Mouse (Mus musculus) MEL (cell line): ENCODE measurements around the gene Ddost. TPM values are rescaled to one million over a fixed set of nuclear protein-coding genes. Genes with fewer than 3 reads are reported as not detected.

Source experiments
- DNase-seq: peaks from one replicate; pipeline ENCODE4 v3.0.0; 2011; ENCODE audit warnings: low read depth, low spot score
- H3K27ac ChIP-seq: 2 replicates; pipeline ENCODE4 v1.5.1; 2012; ENCODE audit warnings: low read depth, mild to moderate bottlenecking, control low read depth, low read length, moderate library complexity; ENCODE audit not compliant: control insufficient read depth
- H3K27me3 ChIP-seq, 2 experiments: fragments of 150-350 bp in 1 of 2; sonication (generic) in 1 of 2; 2 replicates each; pipeline ENCODE4 v1.6.1; 2012; ENCODE audit warnings: low read length in 2 of 2, mild to moderate bottlenecking in 2 of 2, improper control_type of control experiment in 1 of 2, moderate library complexity in 1 of 2; ENCODE audit not compliant: insufficient read depth in 2 of 2, control insufficient read depth in 1 of 2
- H3K36me3 ChIP-seq, 2 experiments: 2 replicates each; pipeline ENCODE4 v1.6.1; 2012 to 2014; ENCODE audit warnings: low read length in 2 of 2, improper control_type of control experiment in 1 of 2, inconsistent platforms in 1 of 2, mild to moderate bottlenecking in 1 of 2; ENCODE audit not compliant: insufficient read depth in 2 of 2, control insufficient read depth in 1 of 2
- H3K4me1 ChIP-seq, 2 experiments: fragments of 150-350 bp in 1 of 2; sonication (generic) in 1 of 2; 2 replicates each; pipeline ENCODE4 v1.6.1; 2012; ENCODE audit warnings: low read length in 2 of 2, improper control_type of control experiment in 1 of 2, mild to moderate bottlenecking in 1 of 2; ENCODE audit not compliant: insufficient read depth in 2 of 2, control insufficient read depth in 1 of 2
- H3K4me3 ChIP-seq, 2 experiments: fragments of 150-350 bp in 1 of 2; sonication (generic) in 1 of 2; 2 replicates each; pipeline ENCODE4 v1.5.1; 2012; ENCODE audit warnings: low read depth in 2 of 2, low read length in 2 of 2, mild to moderate bottlenecking in 2 of 2, moderate library complexity in 2 of 2, control low read depth in 1 of 2, improper control_type of control experiment in 1 of 2; ENCODE audit not compliant: control insufficient read depth in 1 of 2, insufficient read depth in 1 of 2
- H3K79me2 ChIP-seq: 2 replicates; pipeline ENCODE4 v1.6.1; 2012; ENCODE audit warnings: mild to moderate bottlenecking, low read length, moderate library complexity; ENCODE audit not compliant: control insufficient read depth, poor library complexity, insufficient read depth
- H3K9ac ChIP-seq: 2 replicates; pipeline ENCODE4 v1.6.1; 2012; ENCODE audit warnings: low read depth, mild to moderate bottlenecking, control low read depth, low read length, moderate library complexity; ENCODE audit not compliant: control insufficient read depth, poor library complexity, severe bottlenecking
- H3K9me3 ChIP-seq: fragments of 150-350 bp; sonication (generic); replicated peaks from 2 replicates; pipeline ENCODE4 v1.6.1; 2012; ENCODE audit warnings: mild to moderate bottlenecking, low read length, improper control_type of control experiment, moderate library complexity; ENCODE audit not compliant: insufficient read depth
- BHLHE40 ChIP-seq: IDR thresholded peaks from 2 replicates; pipeline ENCODE4 v1.6.1; 2012; ENCODE audit warnings: low read depth, mild to moderate bottlenecking, inconsistent platforms, low read length, improper control_type of control experiment, borderline replicate concordance
- CHD1 ChIP-seq: IDR thresholded peaks from 2 replicates; pipeline ENCODE4 v1.6.1; 2012; ENCODE audit warnings: low read depth, mild to moderate bottlenecking, inconsistent platforms, low read length, improper control_type of control experiment
- CHD2 ChIP-seq: IDR thresholded peaks from 2 replicates; pipeline ENCODE4 v1.6.1; 2011; ENCODE audit warnings: low read length, improper control_type of control experiment
- CTCF ChIP-seq, 3 experiments: IDR thresholded peaks in 2 of 3; conservative IDR thresholded peaks in 1 of 3; 2 replicates each; pipeline ENCODE4 v1.5.1; 2011 to 2012; ENCODE audit warnings: low read length in 3 of 3, low read depth in 2 of 3, mild to moderate bottlenecking in 2 of 3, improper control_type of control experiment in 1 of 3, inconsistent platforms in 1 of 3, mixed read lengths in 1 of 3, moderate library complexity in 1 of 3; ENCODE audit not compliant: control insufficient read depth in 1 of 3, insufficient read depth in 1 of 3, poor library complexity in 1 of 3, severe bottlenecking in 1 of 3
- E2F4 ChIP-seq: IDR thresholded peaks from 2 replicates; pipeline ENCODE4 v1.6.1; 2011; ENCODE audit warnings: low read depth, low read length, improper control_type of control experiment, borderline replicate concordance
- ELF1 ChIP-seq: IDR thresholded peaks from 2 replicates; pipeline ENCODE4 v1.6.1; 2014; ENCODE audit warnings: low read depth, mild to moderate bottlenecking, inconsistent platforms, low read length, improper control_type of control experiment, moderate library complexity
- EP300 ChIP-seq, 2 experiments: IDR thresholded peaks; 2 replicates each; pipeline ENCODE4 v1.6.1; 2011; ENCODE audit warnings: improper control_type of control experiment in 2 of 2, low read length in 2 of 2, low read depth in 1 of 2, mild to moderate bottlenecking in 1 of 2
- ETS1 ChIP-seq: IDR thresholded peaks from 2 replicates; pipeline ENCODE4 v1.6.1; 2012; ENCODE audit warnings: low read depth, mild to moderate bottlenecking, inconsistent platforms, low read length, improper control_type of control experiment, moderate library complexity
- GABPA ChIP-seq: IDR thresholded peaks from 2 replicates; pipeline ENCODE4 v1.6.1; 2012; ENCODE audit warnings: low read depth, mild to moderate bottlenecking, inconsistent platforms, low read length, improper control_type of control experiment, moderate library complexity
- HCFC1 ChIP-seq: IDR thresholded peaks from 2 replicates; pipeline ENCODE4 v1.6.1; 2012; ENCODE audit warnings: low read depth, mild to moderate bottlenecking, inconsistent platforms, low read length, improper control_type of control experiment, moderate library complexity
- JUND ChIP-seq: IDR thresholded peaks from 2 replicates; pipeline ENCODE4 v1.6.1; 2011; ENCODE audit warnings: low read depth, mild to moderate bottlenecking, improper control_type of control experiment, low read length
- KAT2A ChIP-seq: conservative IDR thresholded peaks from 2 replicates; pipeline ENCODE4 v1.6.1; 2012; ENCODE audit warnings: low read depth, low read length, improper control_type of control experiment, inconsistent platforms
- MAX ChIP-seq: IDR thresholded peaks from 2 replicates; pipeline ENCODE4 v1.6.1; 2011; ENCODE audit warnings: low read length, improper control_type of control experiment
- MXI1 ChIP-seq: IDR thresholded peaks from 2 replicates; pipeline ENCODE4 v1.6.1; 2011; ENCODE audit warnings: mild to moderate bottlenecking, low read depth, low read length, improper control_type of control experiment
- MYC ChIP-seq: IDR thresholded peaks from 2 replicates; pipeline ENCODE4 v1.6.1; 2011; ENCODE audit warnings: low read depth, mild to moderate bottlenecking, low read length, improper control_type of control experiment, moderate library complexity
- NRF1 ChIP-seq: IDR thresholded peaks from 2 replicates; pipeline ENCODE4 v1.6.1; 2014; ENCODE audit warnings: low read depth, mild to moderate bottlenecking, inconsistent platforms, low read length, improper control_type of control experiment, moderate library complexity; ENCODE audit not compliant: poor library complexity, insufficient read depth, severe bottlenecking
- POLR2A ChIP-seq, 2 experiments: IDR thresholded peaks; 2 replicates each; pipeline ENCODE4 v1.6.1; 2011 to 2012; ENCODE audit warnings: low read length in 2 of 2, mild to moderate bottlenecking in 2 of 2, control low read depth in 1 of 2, improper control_type of control experiment in 1 of 2, low read depth in 1 of 2, moderate library complexity in 1 of 2; ENCODE audit not compliant: control insufficient read depth in 1 of 2, insufficient read depth in 1 of 2, poor library complexity in 1 of 2
- POLR2AphosphoS5 ChIP-seq: IDR thresholded peaks from 2 replicates; pipeline ENCODE4 v1.6.1; 2012; ENCODE audit warnings: low read depth, borderline replicate concordance, mild to moderate bottlenecking, inconsistent platforms, low read length, moderate library complexity, mixed read lengths
- RCOR1 ChIP-seq: IDR thresholded peaks from 2 replicates; pipeline ENCODE4 v1.6.1; 2012; ENCODE audit warnings: low read depth, mild to moderate bottlenecking, inconsistent platforms, low read length, improper control_type of control experiment
- SIN3A ChIP-seq: IDR thresholded peaks from 2 replicates; pipeline ENCODE4 v1.6.1; 2012; ENCODE audit warnings: low read length, improper control_type of control experiment, inconsistent platforms
- TAL1 ChIP-seq: IDR thresholded peaks from 2 replicates; pipeline ENCODE4 v1.6.1; 2012; ENCODE audit warnings: mild to moderate bottlenecking, inconsistent platforms, low read length, moderate library complexity, mixed read lengths
- USF2 ChIP-seq, 2 experiments: IDR thresholded peaks; 2 replicates each; pipeline ENCODE4 v1.6.1; 2011 to 2012; ENCODE audit warnings: improper control_type of control experiment in 2 of 2, low read length in 2 of 2, borderline replicate concordance in 1 of 2, inconsistent platforms in 1 of 2, low read depth in 1 of 2, mild to moderate bottlenecking in 1 of 2; ENCODE audit not compliant: insufficient read depth in 1 of 2
- ZMIZ1 ChIP-seq: IDR thresholded peaks from 2 replicates; pipeline ENCODE4 v1.6.1; 2012; ENCODE audit warnings: low read depth, mild to moderate bottlenecking, inconsistent platforms, low read length, improper control_type of control experiment, moderate library complexity
- ZNF384 ChIP-seq: IDR thresholded peaks from 2 replicates; pipeline ENCODE4 v1.6.1; 2012; ENCODE audit warnings: low read depth, mild to moderate bottlenecking, inconsistent platforms, low read length, improper control_type of control experiment
- polyA plus RNA-seq, 2 experiments: library from polyadenylated mRNA; stranded (reverse) in 1 of 2; unstranded in 1 of 2; fragments of >175 nt in 1 of 2; fragments of >200 nt in 1 of 2; gene quantifications; 2 replicates each; pipeline versions ENCODE4 v1.2.1 to v1.2.4; 2012; ENCODE audit warnings: low replicate concordance in 2 of 2, low read depth in 1 of 2; ENCODE audit not compliant: insufficient read length in 2 of 2, insufficient read depth in 1 of 2, missing spikeins in 1 of 2
- total RNA-seq: library from RNA; depleted of rRNA; stranded (reverse); fragments of 300-350 nt; gene quantifications from 2 replicates; pipeline ENCODE4 v1.2.3, GENCODE M21; 2012

The Ddost gene
- total and polyA plus RNA-seq, 3 experiments = 68.9 to 402 (median 283) TPM

DNA sequence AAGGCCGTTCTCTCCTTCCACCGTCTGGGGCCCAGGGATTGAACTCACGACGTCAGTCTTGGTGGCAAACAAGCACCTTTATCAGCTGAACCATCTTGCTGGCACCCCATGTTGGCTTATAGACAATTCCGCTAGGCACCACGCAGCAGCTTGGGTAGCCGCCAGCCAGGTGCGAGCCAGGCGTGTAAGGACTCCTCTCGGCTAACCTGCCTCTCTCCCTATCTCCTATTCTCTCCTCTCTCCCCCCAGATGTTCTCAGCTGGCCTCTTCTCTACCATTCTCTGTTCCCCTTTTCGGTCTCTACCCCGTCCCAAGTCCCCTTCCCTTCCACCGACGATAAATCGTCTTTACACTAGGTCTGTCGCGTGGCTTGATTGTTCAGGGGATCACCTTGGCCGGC, 788 bp upstream of the Ddost start (continued):
- TF ChIP-seq E2F4 = no peak

- peak overlapping the region; percentile 44 for H3K9ac ChIP-seq
- no peaks in the 10 kb centered on the region for H3K27me3 ChIP-seq
- DNase-seq = no peak
- H3K4me3 ChIP-seq = no peak overlapping the region
- TF ChIP-seq RCOR1 (no peak), EP300 (IDR thresholded peaks at IDR 0.05; ENCODE audit: low read depth in 1 of 2, low read length in 2 of 2) (no peak), ZNF384 (no peak), CTCF (IDR thresholded peaks at IDR 0.05 in 2 of 3, conservative IDR thresholded peaks at IDR 0.05 in 1 of 3; ENCODE audit: control insufficient read depth in 1 of 3, insufficient read depth in 1 of 3, low read depth in 2 of 3, low read length in 3 of 3, poor library complexity in 1 of 3, severe bottlenecking in 1 of 3) (no peak), NRF1 (no peak), SIN3A (no peak), GABPA (no peak), POLR2AphosphoS5 (no peak), CHD2 (no peak), E2F4 (no peak), BHLHE40 (no peak), KAT2A (no peak), CHD1 (no peak), JUND (no peak)
- TF ChIP-seq, all 39 proteins: peak for 0
- Histone ChIP-seq H3K36me3 (peaks cover 8 to 20% of the 10 kb centered on the region in 2 experiments), H3K9me3 (no peaks in the 10 kb centered on the region), H3K79me2 (peaks cover 29% of the 10 kb centered on the region), H3K27ac (peak overlapping the region; percentile 87), H3K4me1 (peaks cover 9 to 30% of the 10 kb centered on the region in 2 experiments; a peak in 3 of 4 replicates)
Measured at GRCm38 (mm10) chr4:138307025-138307424, 2.5 kb downstream of the Ddost start.

DNA sequence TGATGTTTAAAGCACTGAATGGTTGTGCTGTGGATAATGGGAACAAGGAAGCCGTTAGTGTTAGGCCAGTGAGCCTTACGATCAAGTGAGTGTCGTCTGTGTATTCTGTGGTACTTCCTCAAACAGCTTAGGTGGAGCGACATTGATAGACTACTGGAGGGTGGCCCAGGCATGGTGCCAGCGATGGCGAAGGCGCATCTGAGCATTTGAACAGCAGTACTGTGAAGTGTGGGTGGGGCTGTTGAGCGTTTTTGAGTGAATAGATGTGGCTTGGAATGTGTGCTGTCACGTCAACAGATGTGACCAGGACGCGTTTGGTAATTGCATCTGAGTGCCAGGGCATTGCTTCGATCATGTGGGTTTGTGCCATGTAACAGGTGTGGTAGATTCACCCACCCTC, 3.2 kb downstream of the Ddost start:
- Histone ChIP-seq H3K4me1 (peaks cover 9 to 28% of the 10 kb centered on the region in 2 experiments; a peak in 3 of 4 replicates), H3K36me3 (peaks cover 11 to 20% of the 10 kb centered on the region in 2 experiments), H3K79me2 (peaks cover 29% of the 10 kb centered on the region), H3K9ac (peak overlapping the region; percentile 44), H3K27me3 (no peaks in the 10 kb centered on the region), H3K4me3 (no peak overlapping the region), H3K9me3 (no peaks in the 10 kb centered on the region), H3K27ac (peak overlapping the region; percentile 87)
- DNase-seq = peak; percentile 97
- TF ChIP-seq SIN3A = peak; percentile 82
- TF ChIP-seq TAL1 = peak; percentile 5; the same call in 1 of the 2 replicates
- no peak for TF ChIP-seq POLR2A (IDR thresholded peaks at IDR 0.05; ENCODE audit: control insufficient read depth in 1 of 2, insufficient read depth in 1 of 2, low read depth in 1 of 2, low read length in 2 of 2, poor library complexity in 1 of 2)
- TF ChIP-seq MXI1 = peak; percentile 82
- no peak for TF ChIP-seq CHD1
- peak; percentile 34; the same call in 1 of the 2 replicates for TF ChIP-seq NRF1
- TF ChIP-seq ZMIZ1 = no peak
- peak; percentile 78 for TF ChIP-seq ELF1
- peak; percentile 53; the same call in 1 of the 2 replicates for TF ChIP-seq MAX
- TF ChIP-seq JUND = no peak
- TF ChIP-seq ZNF384 = no peak
- TF ChIP-seq EP300 (IDR thresholded peaks at IDR 0.05; ENCODE audit: low read depth in 1 of 2, low read length in 2 of 2) = peak; percentile 46 to 50; a peak in 2 of 4 replicates
- TF ChIP-seq MYC = 0 out of 2 replicates have a peak, but pooled peaks have one; percentile 57
- peak; percentile 81 for TF ChIP-seq ETS1
- TF ChIP-seq HCFC1 = 0 out of 2 replicates have a peak, but pooled peaks have one; percentile 42
- no peak for TF ChIP-seq USF2 (IDR thresholded peaks at IDR 0.05; ENCODE audit: borderline replicate concordance in 1 of 2, insufficient read depth in 1 of 2, low read depth in 1 of 2, low read length in 2 of 2)
